Mouse (Mus musculus) CH12.LX (cell line): ENCODE measurements around the gene Hsf3.

Experiments used
- CHD2 ChIP-seq: IDR thresholded peaks from 2 replicates; pipeline ENCODE4 v1.6.1; 2011; ENCODE audit warnings: low read length, improper control_type of control experiment
- CTCF ChIP-seq, 2 experiments: IDR thresholded peaks in 1 of 2; conservative IDR thresholded peaks in 1 of 2; 2 replicates each; pipeline ENCODE4 v1.5.1; 2011 to 2012; ENCODE audit warnings: low read depth in 2 of 2, low read length in 2 of 2, improper control_type of control experiment in 1 of 2, inconsistent platforms in 1 of 2, mild to moderate bottlenecking in 1 of 2, moderate library complexity in 1 of 2
- KAT2A ChIP-seq: IDR thresholded peaks from 2 replicates; pipeline ENCODE4 v1.6.1; 2012; ENCODE audit warnings: low read length, improper control_type of control experiment, inconsistent platforms; ENCODE audit not compliant: insufficient replicate concordance
- MAZ ChIP-seq: IDR thresholded peaks from 2 replicates; pipeline ENCODE4 v1.6.1; 2012; ENCODE audit warnings: low read depth, mild to moderate bottlenecking, inconsistent platforms, low read length, improper control_type of control experiment, moderate library complexity
- POLR2A ChIP-seq: IDR thresholded peaks from 2 replicates; pipeline ENCODE4 v1.6.1; 2011; ENCODE audit warnings: low read depth, mild to moderate bottlenecking, improper control_type of control experiment, low read length
- SIN3A ChIP-seq: IDR thresholded peaks from 2 replicates; pipeline ENCODE4 v1.6.1; 2012; ENCODE audit warnings: low read length, improper control_type of control experiment, inconsistent platforms
- TCF12 ChIP-seq: IDR thresholded peaks from 2 replicates; pipeline ENCODE4 v1.6.1; 2014; ENCODE audit warnings: low read depth, mild to moderate bottlenecking, inconsistent platforms, low read length, improper control_type of control experiment
- USF1 ChIP-seq: IDR thresholded peaks from 2 replicates; pipeline ENCODE4 v1.6.1; 2014; ENCODE audit warnings: low read depth, mild to moderate bottlenecking, inconsistent platforms, low read length, improper control_type of control experiment
- USF2 ChIP-seq: conservative IDR thresholded peaks from 2 replicates; pipeline ENCODE4 v1.6.1; 2011; ENCODE audit warnings: low read depth, low read length, improper control_type of control experiment

DNA sequence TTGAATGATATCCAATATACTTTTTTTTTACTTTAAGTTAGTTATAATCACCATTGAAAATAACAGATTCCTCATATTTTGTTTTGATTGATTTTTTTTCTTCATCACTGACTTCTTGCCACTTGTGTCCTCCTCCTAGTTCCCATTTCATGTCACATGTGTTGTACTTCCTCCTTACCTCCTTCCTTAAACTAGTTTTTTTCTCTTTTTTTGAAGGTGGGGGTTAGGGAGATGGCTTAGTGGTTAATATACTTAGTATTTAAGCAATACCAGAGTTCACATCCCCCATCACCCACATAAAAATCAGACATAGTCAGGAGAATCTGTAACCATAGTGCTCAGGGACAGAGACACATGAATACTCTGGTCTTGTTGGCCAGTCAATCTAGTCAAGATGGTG, 199.6 kb downstream of the Hsf3 start:
- TF ChIP-seq KAT2A = no peak
- no peak for TF ChIP-seq POLR2A
- TF ChIP-seq USF2 = no peak
- no peak for TF ChIP-seq USF1
- no peak for TF ChIP-seq CTCF (conservative IDR thresholded peaks at IDR 0.05 in 1 of 2, IDR thresholded peaks at IDR 0.05 in 1 of 2; ENCODE audit: low read depth in 2 of 2, low read length in 2 of 2)
- TF ChIP-seq TCF12 = no peak
- no peak for TF ChIP-seq CHD2
- no peak for TF ChIP-seq SIN3A
- TF ChIP-seq MAZ = no peak
